Mouse (Mus musculus) thymus, adult 2 months (tissue): ENCODE measurements at regions not wholly inside any gene's neighbourhood (a gene's known extent, or its start where the extent isn't known, plus 50 kb on each side); places are given as distances from the start of the nearest gene placed in this dataset.

ENCODE experiments used
- DNase-seq: peaks from one replicate; pipeline ENCODE4 v3.0.0; 2021
- H3K27ac ChIP-seq: fragments of 200-500 bp; 2 replicates; pipeline ENCODE4 v1.5.1; 2012; ENCODE audit warnings: low read length, control low read depth; ENCODE audit not compliant: control insufficient read depth, insufficient read depth
- H3K27me3 ChIP-seq: fragments of 200-500 bp; 2 replicates; pipeline ENCODE4 v1.6.1; 2012; ENCODE audit warnings: mild to moderate bottlenecking, low read length, moderate library complexity, mixed read lengths; ENCODE audit not compliant: control insufficient read depth, insufficient read depth
- H3K36me3 ChIP-seq: fragments of 200-500 bp; 2 replicates; pipeline ENCODE4 v1.6.1; 2012; ENCODE audit warnings: mild to moderate bottlenecking, low read length, moderate library complexity; ENCODE audit not compliant: control insufficient read depth, insufficient read depth
- H3K4me1 ChIP-seq: fragments of 200-500 bp; replicated peaks from 2 replicates; pipeline ENCODE4 v1.6.1; 2012; ENCODE audit warnings: low read length; ENCODE audit not compliant: control insufficient read depth, insufficient read depth
- H3K4me3 ChIP-seq: fragments of 200-500 bp; 2 replicates; pipeline ENCODE4 v1.5.1; 2012; ENCODE audit warnings: mild to moderate bottlenecking, low read length, control low read depth, moderate library complexity; ENCODE audit not compliant: control insufficient read depth, insufficient read depth
- CTCF ChIP-seq: fragments of 200-500 bp; IDR thresholded peaks from 2 replicates; pipeline ENCODE4 v1.5.1; 2012; ENCODE audit warnings: mild to moderate bottlenecking, control low read depth, low read length, moderate library complexity, borderline replicate concordance; ENCODE audit not compliant: control insufficient read depth, poor library complexity, insufficient read depth; ENCODE audit errors: extremely low read depth
- POLR2A ChIP-seq: fragments of 200-500 bp; IDR thresholded peaks from 2 replicates; pipeline ENCODE4 v1.6.1; 2012; ENCODE audit warnings: mild to moderate bottlenecking, low read length, control low read depth, moderate library complexity; ENCODE audit not compliant: control insufficient read depth, poor library complexity, insufficient read depth; ENCODE audit errors: extremely low read depth
- WGBS: fragments of 180-500 bp; shearing (Covaris S2); methylation state at CpG from one replicate; pipeline ENCODE4 v1.1.7; 2018; 5-methylcytosine and 5-hydroxymethylcytosine counted together

DNA sequence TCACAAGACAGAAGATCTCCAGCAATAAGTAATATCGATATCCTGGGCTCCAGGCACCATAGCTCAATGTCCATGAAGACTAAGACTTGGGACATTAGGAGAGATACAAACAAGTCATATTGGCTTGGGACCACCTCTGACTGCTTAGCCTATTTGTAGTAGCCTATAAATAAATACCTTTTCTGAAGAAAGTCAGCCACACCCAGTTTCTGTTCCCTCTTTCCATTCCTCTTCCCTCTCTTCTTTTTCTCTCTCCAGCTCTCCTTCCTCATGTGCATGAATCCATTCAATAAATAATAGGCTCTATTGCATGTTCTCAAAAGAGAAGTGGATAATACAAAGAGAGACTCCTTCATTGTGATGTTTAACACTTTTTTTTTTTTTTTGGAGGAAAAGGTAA, 364.8 kb upstream of the Dynlrb2 start:
- H3K4me3 ChIP-seq = no peak overlapping the region
- DNase-seq = no peak
- WGBS = 91% methylated on average over 1 of the region's 1 CpGs
- H3K36me3 ChIP-seq = no peaks in the 10 kb centered on the region
- no peaks in the 10 kb centered on the region for H3K4me1 ChIP-seq
- no peak for TF ChIP-seq CTCF
- no peak for TF ChIP-seq POLR2A
- H3K27me3 ChIP-seq = no peaks in the 10 kb centered on the region
- no peak overlapping the region for H3K27ac ChIP-seq

- no peaks in the 10 kb centered on the region for H3K36me3 ChIP-seq
- DNase-seq = no peak
- H3K4me3 ChIP-seq = no peak overlapping the region
- no peaks in the 10 kb centered on the region for H3K27me3 ChIP-seq
- H3K27ac ChIP-seq = no peak overlapping the region
- H3K4me1 ChIP-seq = no peaks in the 10 kb centered on the region
- 80% methylated on average over 2 of the region's 2 CpGs for WGBS
- TF ChIP-seq POLR2A (no peak), CTCF (no peak)
Measured at GRCm38 (mm10) chr8:116137765-116138164, 367.0 kb upstream of the Dynlrb2 start.

- Histone ChIP-seq H3K36me3 (no peaks in the 10 kb centered on the region), H3K4me3 (no peak overlapping the region), H3K27me3 (no peaks in the 10 kb centered on the region), H3K4me1 (no peaks in the 10 kb centered on the region), H3K27ac (no peak overlapping the region)
- DNase-seq = no peak
- WGBS = 95% methylated on average over 2 of the region's 2 CpGs
- TF ChIP-seq POLR2A (no peak), CTCF (no peak)
Measured at GRCm38 (mm10) chr8:116133503-116133902, 371.3 kb upstream of the Dynlrb2 start.

- H3K36me3 ChIP-seq = no peaks in the 10 kb centered on the region
- TF ChIP-seq CTCF (no peak), POLR2A (no peak)
- no peak overlapping the region for H3K4me3 ChIP-seq
- H3K4me1 ChIP-seq = no peaks in the 10 kb centered on the region
- DNase-seq = no peak
- 98% methylated on average over 3 of the region's 3 CpGs for WGBS
- no peaks in the 10 kb centered on the region for H3K27me3 ChIP-seq
- H3K27ac ChIP-seq = no peak overlapping the region
Measured at GRCm38 (mm10) chr8:116133084-116133483, 371.7 kb upstream of the Dynlrb2 start.

DNA sequence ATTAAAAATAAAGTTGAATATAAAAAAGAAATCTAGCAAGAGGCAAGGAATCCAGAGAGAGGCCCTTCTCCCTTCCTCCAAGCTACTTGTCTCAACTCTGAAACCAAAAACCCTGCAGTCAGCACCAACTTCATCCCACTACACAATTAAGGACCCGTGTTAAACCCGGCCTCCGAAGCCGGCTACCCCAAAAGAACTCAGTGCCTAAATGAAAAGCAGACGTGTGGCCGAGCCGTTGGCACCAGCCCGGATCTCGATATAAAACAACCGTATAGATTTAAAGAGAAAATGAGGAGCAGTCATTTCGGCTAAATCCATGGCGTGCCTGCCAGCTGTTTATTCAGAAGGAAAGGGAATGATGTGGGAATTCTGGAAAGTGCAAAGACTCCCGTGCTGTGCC, 384.7 kb upstream of the Dynlrb2 start:
- Histone ChIP-seq H3K27me3 (no peaks in the 10 kb centered on the region), H3K4me1 (no peaks in the 10 kb centered on the region), H3K27ac (no peak overlapping the region), H3K4me3 (no peak overlapping the region), H3K36me3 (no peaks in the 10 kb centered on the region)
- TF ChIP-seq CTCF (no peak), POLR2A (no peak)
- 94% methylated on average over 13 of the region's 13 CpGs for WGBS
- no peak for DNase-seq

GRCm38 (mm10) chr8:116117919-116118318, 386.9 kb upstream of the Dynlrb2 start:
- H3K27me3 ChIP-seq = no peaks in the 10 kb centered on the region
- TF ChIP-seq POLR2A (no peak), CTCF (no peak)
- no peaks in the 10 kb centered on the region for H3K4me1 ChIP-seq
- no peak overlapping the region for H3K27ac ChIP-seq
- no peak for DNase-seq
- WGBS = 88% methylated on average over 2 of the region's 2 CpGs
- no peak overlapping the region for H3K4me3 ChIP-seq
- H3K36me3 ChIP-seq = no peaks in the 10 kb centered on the region

DNA sequence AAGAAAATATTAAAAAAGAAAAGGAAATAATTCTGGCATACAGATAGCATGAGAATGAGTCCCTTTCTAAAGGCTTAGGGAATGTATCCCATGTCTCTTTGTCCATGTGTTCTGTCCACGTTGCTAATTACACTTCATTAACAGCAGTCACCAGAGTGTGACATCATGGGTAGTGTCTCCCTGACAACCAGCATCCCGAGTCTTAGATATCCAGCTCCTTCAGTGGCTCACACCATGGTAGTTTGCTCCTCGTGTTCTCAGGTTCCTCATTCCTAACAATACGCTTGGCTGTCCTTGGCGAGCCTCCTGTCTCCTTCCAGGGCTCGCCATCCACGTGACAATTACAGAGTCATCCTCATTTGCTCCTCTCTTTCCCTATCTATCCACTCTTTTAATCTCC, 388.1 kb upstream of the Dynlrb2 start:
- no peak for TF ChIP-seq CTCF
- TF ChIP-seq POLR2A = no peak
- no peaks in the 10 kb centered on the region for H3K36me3 ChIP-seq
- no peak overlapping the region for H3K27ac ChIP-seq
- H3K4me1 ChIP-seq = no peaks in the 10 kb centered on the region
- no peak for DNase-seq
- H3K27me3 ChIP-seq = no peaks in the 10 kb centered on the region
- no peak overlapping the region for H3K4me3 ChIP-seq
- 75% methylated on average over 7 of the region's 7 CpGs for WGBS
